Mouse (Mus musculus) 3134 (cell line): ENCODE results near the gene Leo1.
"Not testable (repeated sequence)": the region's sequence is repeated elsewhere in the genome, so short reads cannot be mapped to it uniquely, and the experiment has no call there.

Experiments used
- DNase-seq: peaks from one replicate; pipeline ENCODE4 v3.0.0-alpha.2; 2011; ENCODE audit warnings: low spot score; ENCODE audit not compliant: insufficient read length; ENCODE audit errors: extremely low read depth

Leo1 gene

GRCm38 (mm10) chr9:75466641-75467040, 25.3 kb downstream of the Leo1 start:
- no peak for DNase-seq

GRCm38 (mm10) chr9:75467581-75467980, 26.3 kb downstream of the Leo1 start:
- DNase-seq = no peak

- no peak for DNase-seq
Observed at GRCm38 (mm10) chr9:75468297-75468696, 27.0 kb downstream of the Leo1 start.

DNA sequence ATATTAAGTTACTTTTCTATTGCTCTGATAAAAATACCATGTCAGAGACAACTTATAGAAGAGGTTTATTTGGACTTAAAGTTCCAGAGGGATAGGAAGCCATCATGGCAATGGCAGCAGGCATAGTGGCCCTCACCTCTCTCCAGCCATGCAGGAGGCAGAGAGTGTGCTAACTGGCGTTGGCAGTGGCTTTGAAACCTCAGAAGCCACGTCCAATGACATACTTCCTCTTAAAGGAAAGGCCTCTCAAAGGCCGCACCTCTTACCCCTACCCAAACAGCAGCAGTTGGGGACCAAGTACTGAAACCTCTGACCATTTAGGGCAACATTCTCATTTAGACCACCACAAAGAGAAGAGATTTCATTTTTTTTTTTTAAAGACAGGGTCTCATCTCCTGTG, 35.9 kb downstream of the Leo1 start:
- no peak for DNase-seq

DNA sequence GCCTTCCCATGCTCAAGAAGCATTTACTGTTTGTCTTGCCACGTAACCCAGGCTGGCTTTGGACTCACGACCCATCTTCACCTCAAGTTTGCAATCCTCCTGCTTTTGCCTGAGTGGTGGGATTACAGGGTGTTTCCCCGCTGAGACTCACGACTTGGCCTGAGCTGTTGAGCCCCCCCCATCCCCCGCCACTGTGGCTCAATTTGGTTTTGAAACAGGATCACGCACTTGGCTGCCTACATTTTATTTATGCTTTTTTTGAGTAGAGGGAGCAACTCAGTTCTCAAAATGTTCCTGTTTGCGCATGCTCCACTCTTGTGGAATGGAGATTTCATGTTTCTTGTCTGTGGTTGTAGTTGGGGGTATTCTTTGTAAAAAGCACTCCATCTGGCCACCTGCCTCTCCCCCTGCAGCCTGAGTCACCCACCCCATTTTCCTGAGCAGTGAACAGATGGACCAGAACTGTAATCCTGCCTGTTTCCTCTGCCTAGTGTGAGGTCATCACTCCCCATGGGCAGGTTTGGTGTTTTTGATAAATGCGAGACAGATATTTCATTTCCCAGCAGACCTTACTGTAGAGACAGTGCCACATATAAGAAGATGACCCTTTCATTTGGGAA, 37.9 kb downstream of the Leo1 start:
- DNase-seq = no peak

DNA sequence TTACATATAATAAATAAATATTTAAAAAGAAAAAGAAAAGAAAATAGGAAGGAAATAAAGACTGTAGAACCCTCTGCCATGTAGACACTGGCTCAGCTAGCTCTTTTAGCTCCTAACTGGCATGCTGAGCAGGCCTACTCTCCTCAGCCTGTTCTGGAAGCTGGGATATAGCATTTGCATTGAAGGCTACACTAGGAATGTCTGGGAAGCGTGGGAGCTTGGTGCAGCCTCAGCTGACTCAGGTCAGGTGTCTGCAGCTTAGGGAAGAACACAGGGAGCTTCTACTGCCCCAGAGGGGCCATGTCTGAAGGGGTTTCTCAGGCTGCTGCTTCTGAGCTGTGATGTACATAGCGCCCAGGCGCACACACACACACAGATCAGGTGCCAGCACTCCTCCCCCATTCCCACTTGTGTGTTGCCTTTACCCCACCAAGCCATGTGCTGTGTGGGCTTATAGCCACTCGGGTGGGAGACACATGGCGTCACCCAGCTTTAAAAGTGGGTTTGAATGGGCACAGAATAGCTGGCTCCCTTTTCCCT, 39.3 kb downstream of the Leo1 start:
- no peak for DNase-seq

DNA sequence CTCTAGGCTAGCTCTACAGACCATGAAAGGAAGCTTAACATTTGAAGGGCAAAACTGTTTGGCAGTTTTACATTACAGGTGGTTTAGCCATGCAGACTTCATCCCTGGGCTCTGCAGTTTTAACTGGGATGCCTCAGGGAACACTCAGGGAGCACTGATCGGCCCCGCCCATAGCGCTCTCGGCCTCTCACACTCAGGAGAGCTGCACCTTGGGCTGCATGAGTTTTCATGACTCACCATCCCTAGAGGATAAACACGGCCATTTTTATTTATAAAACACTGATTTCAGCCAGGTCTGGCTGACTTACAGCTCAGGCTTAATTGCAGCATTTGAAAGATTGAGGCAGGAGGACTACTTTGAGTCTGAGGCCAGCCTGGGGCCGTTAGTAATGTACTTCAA, 43.9 kb downstream of the Leo1 start:
- peak; percentile 16 for DNase-seq

GRCm38 (mm10) chr9:75488255-75488654, 46.9 kb downstream of the Leo1 start:
- not testable (repeated sequence) for DNase-seq

- DNase-seq = no peak
Observed at GRCm38 (mm10) chr9:75494407-75495005, 53.2 kb downstream of the Leo1 start.

- no peak for DNase-seq
Observed at GRCm38 (mm10) chr9:75495945-75496344, 54.6 kb downstream of the Leo1 start.

GRCm38 (mm10) chr9:75498571-75498970, 57.2 kb downstream of the Leo1 start:
- DNase-seq = no peak

GRCm38 (mm10) chr9:75504311-75504710, 63.0 kb downstream of the Leo1 start:
- no peak for DNase-seq

DNA sequence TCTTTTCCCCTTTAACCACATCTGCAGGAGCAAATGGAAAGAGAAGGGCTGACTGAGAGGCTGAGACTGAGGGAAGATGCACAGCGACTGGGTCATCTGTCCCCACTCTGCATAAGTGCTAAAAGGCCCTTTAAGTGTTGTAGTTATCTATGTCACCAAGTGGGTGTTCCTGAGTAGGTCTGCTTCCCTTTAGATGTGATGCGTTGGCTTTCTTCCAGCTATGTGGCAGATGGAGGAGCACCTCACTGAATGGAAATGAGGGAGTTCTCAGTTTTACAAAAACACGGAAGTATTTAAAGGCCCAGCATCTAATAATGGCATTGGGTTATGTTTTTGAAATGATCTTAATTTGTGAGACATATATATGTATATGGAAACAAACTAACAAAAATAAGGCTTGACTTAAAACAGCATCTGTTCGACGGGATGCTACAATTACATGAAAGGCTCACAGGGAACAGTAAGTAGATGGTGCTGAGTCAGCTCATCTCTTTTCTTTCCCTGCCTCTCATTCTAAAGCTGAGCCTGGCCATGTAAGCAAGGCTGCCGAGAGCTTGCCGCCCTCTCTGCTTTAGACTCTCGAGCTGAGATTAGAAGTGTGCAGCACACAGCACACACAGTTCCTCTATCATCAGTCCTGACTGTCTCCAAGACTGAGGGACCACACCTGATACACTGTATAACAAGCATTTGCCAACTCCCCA, 70.1 kb downstream of the Leo1 start:
- DNase-seq = no peak

DNA sequence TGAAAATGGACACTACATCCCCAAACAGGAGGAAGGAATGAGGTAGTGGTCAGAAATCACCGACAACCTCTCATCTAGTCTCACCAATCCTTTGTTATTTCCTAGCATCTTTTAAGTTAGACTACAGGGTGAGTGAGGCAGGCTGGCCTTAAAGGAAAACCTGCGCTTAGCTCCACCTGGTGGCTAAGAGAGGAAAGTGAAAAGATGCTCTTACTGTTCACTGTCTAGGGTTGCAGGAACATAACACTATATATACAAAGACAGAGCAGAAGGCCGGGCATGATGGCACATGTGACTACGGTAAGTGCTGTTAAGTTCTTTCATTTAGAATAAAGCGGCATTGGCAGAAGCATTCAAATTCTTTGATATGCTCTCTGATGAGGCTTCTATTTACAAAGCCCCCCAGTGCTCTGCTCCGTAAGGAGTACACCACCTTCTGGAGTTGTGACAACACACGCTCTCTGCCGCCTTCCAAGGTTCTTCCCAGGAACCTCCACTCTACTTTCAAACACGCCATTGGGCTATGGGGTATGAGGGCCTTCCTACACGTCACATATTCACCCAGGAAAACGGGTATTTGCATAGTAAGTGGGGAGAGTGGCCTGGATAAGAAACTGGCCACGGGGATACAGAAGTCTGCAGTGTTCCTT, 74.3 kb downstream of the Leo1 start:
- DNase-seq = peak; percentile 26
